Mouse (Mus musculus) heart, adult 2 months (tissue): ENCODE measurements around the gene Eif5a. TPM values are rescaled to one million over a fixed set of nuclear protein-coding genes. Genes with fewer than 3 reads are reported as not detected.

Experiments
- DNase-seq, 2 experiments: peaks; one replicate each; pipeline ENCODE4 v3.0.0; 2021
- H3K27ac ChIP-seq: fragments of 200-600 bp; 2 replicates; pipeline ENCODE4 v1.8.1; 2022
- H3K27me3 ChIP-seq: fragments of 200-500 bp; 2 replicates; pipeline ENCODE4 v1.6.1; 2012; ENCODE audit warnings: mild to moderate bottlenecking, low read length, inconsistent platforms, mixed read lengths; ENCODE audit not compliant: control insufficient read depth, insufficient read depth
- H3K36me3 ChIP-seq: fragments of 200-500 bp; 2 replicates; pipeline ENCODE4 v1.6.1; 2012; ENCODE audit warnings: low read length, inconsistent platforms; ENCODE audit not compliant: control insufficient read depth, insufficient read depth
- H3K4me1 ChIP-seq: fragments of 200-500 bp; 2 replicates; pipeline ENCODE4 v1.6.1; 2011; ENCODE audit warnings: low read length; ENCODE audit not compliant: control insufficient read depth, insufficient read depth
- H3K4me3 ChIP-seq: fragments of 200-600 bp; 2 replicates; pipeline ENCODE4 v1.8.1; 2022
- H3K79me2 ChIP-seq: fragments of 200-500 bp; replicated peaks from 2 replicates; pipeline ENCODE4 v1.6.1; 2012; ENCODE audit warnings: mild to moderate bottlenecking, inconsistent platforms, low read length, moderate library complexity, mixed read lengths; ENCODE audit not compliant: control insufficient read depth, insufficient read depth
- H3K9ac ChIP-seq: fragments of 200-500 bp; 2 replicates; pipeline ENCODE4 v1.6.1; 2012; ENCODE audit warnings: low read depth, mild to moderate bottlenecking, control low read depth, inconsistent platforms, low read length, mixed read lengths
- CTCF ChIP-seq: fragments of 200-600 bp; IDR thresholded peaks from 2 replicates; pipeline ENCODE4 v1.8.1; 2022; ENCODE audit warnings: antibody characterized with exemption, mild to moderate bottlenecking, moderate library complexity
- EP300 ChIP-seq: fragments of 200-500 bp; IDR thresholded peaks from 2 replicates; pipeline ENCODE4 v1.6.1; 2011; ENCODE audit warnings: low read depth, low read length, control low read depth; ENCODE audit not compliant: insufficient read depth
- POLR2A ChIP-seq: fragments of 200-500 bp; IDR thresholded peaks from 2 replicates; pipeline ENCODE4 v1.6.1; 2011; ENCODE audit warnings: mild to moderate bottlenecking, low read depth, low read length, control low read depth; ENCODE audit not compliant: insufficient read depth
- WGBS: fragments of 180-500 bp; shearing (Covaris S2); methylation state at CpG from one replicate; pipeline ENCODE4 v1.1.7; 2018; 5-methylcytosine and 5-hydroxymethylcytosine counted together
- intact Hi-C: fragments of 180-260 bp; cut with DNase I; formaldehyde crosslinking; loops from one replicate; pipeline ENCODE4 v1.15.1; 2025
- polyA plus RNA-seq: library from polyadenylated mRNA; depleted of rRNA; stranded (reverse); fragments of >200 nt; gene quantifications from 2 replicates; pipeline ENCODE4 v1.2.3, GENCODE M21; 2012
- total RNA-seq, 2 experiments: library from RNA; stranded (reverse); gene quantifications; 2 replicates each; pipeline ENCODE4 v1.2.3; 2021

Eif5a gene
- total and polyA plus RNA-seq, 3 experiments = 360 to 444 (median 397) TPM

- Histone ChIP-seq H3K4me1 (peaks cover 7% of the 10 kb centered on the region; the same call in 1 of the 2 replicates), H3K4me3 (peak within 1 kb of the TSS; percentile 97), H3K27ac (peak within 1 kb of the TSS; percentile 97), H3K27me3 (no peaks in the 10 kb centered on the region), H3K36me3 (peaks cover 8% of the 10 kb centered on the region; the same call in 1 of the 2 replicates), H3K9ac (peak within 1 kb of the TSS; percentile 90), H3K79me2 (peaks cover 3% of the 10 kb centered on the region; the same call in 1 of the 2 replicates)
- DNase-seq = peak; percentile 93 to 94
- intact Hi-C loops = loop anchor here (1.0 kb wide), 1 partner anchor 11 kb away; no protein-coding TSS in a partner anchor
- 2% methylated on average over 61 of the region's 61 CpGs for WGBS
- peak; percentile 66; the same call in 1 of the 2 replicates for TF ChIP-seq POLR2A
- TF ChIP-seq EP300 = peak; percentile 77; the same call in 1 of the 2 replicates
- TF ChIP-seq CTCF = no peak
Observed at GRCm38 (mm10) chr11:69913554-69914371, 8.0 kb downstream of the Eif5a start, which contains the start of gene Gps2. Gps2 (plus strand) TSS chr11:69913888.

GRCm38 (mm10) chr11:69912716-69913530 lies 8.8 kb downstream of the Eif5a start:
- H3K4me1 ChIP-seq = peaks cover 7% of the 10 kb centered on the region; the same call in 1 of the 2 replicates
- peaks cover 2% of the 10 kb centered on the region; the same call in 1 of the 2 replicates for H3K36me3 ChIP-seq
- WGBS = 76% methylated on average over 15 of the region's 15 CpGs
- no peak for TF ChIP-seq CTCF
- TF ChIP-seq POLR2A = no peak
- no peak overlapping the region for H3K9ac ChIP-seq
- intact Hi-C loops = loop anchor here (1.0 kb wide), 1 partner anchor 11 kb away; no protein-coding TSS in a partner anchor
- peak overlapping the region; percentile 97 for H3K4me3 ChIP-seq
- DNase-seq = peak in 1 of 2 experiments; percentile 10
- H3K27ac ChIP-seq = no peak overlapping the region; the same call in 1 of the 2 replicates
- peaks cover 3% of the 10 kb centered on the region; the same call in 1 of the 2 replicates for H3K79me2 ChIP-seq
- H3K27me3 ChIP-seq = no peaks in the 10 kb centered on the region

- DNase-seq = no peak
- no peak overlapping the region for H3K27ac ChIP-seq
- H3K9ac ChIP-seq = no peak overlapping the region
- intact Hi-C loops = no loop called here
- 80% methylated on average over 6 of the region's 6 CpGs for WGBS
- H3K36me3 ChIP-seq = peaks cover 2% of the 10 kb centered on the region; the same call in 1 of the 2 replicates
- no peak overlapping the region for H3K4me3 ChIP-seq
- no peaks in the 10 kb centered on the region for H3K27me3 ChIP-seq
- peaks cover 7% of the 10 kb centered on the region; the same call in 1 of the 2 replicates for H3K4me1 ChIP-seq
- no peak for TF ChIP-seq CTCF
- TF ChIP-seq POLR2A = no peak
- TF ChIP-seq EP300 = no peak
- peaks cover 3% of the 10 kb centered on the region; the same call in 1 of the 2 replicates for H3K79me2 ChIP-seq
Observed at GRCm38 (mm10) chr11:69911701-69912100, 10.1 kb downstream of the Eif5a start.

- Histone ChIP-seq H3K27ac (no peak overlapping the region), H3K79me2 (peaks cover 3% of the 10 kb centered on the region; the same call in 1 of the 2 replicates), H3K4me3 (no peak overlapping the region), H3K36me3 (peaks cover 2% of the 10 kb centered on the region; the same call in 1 of the 2 replicates), H3K4me1 (peaks cover 7% of the 10 kb centered on the region; the same call in 1 of the 2 replicates), H3K27me3 (no peaks in the 10 kb centered on the region), H3K9ac (no peak overlapping the region)
- intact Hi-C loops = no loop called here
- DNase-seq = no peak
- TF ChIP-seq POLR2A = no peak
- TF ChIP-seq CTCF = no peak
- no peak for TF ChIP-seq EP300
- WGBS = 92% methylated on average over 17 of the region's 17 CpGs
Observed at GRCm38 (mm10) chr11:69910781-69911560, 10.8 kb downstream of the Eif5a start.

GRCm38 (mm10) chr11:69910177-69910576 lies 11.6 kb downstream of the Eif5a start:
- Histone ChIP-seq H3K36me3 (peaks cover under 1% of the 10 kb centered on the region; the same call in 1 of the 2 replicates), H3K79me2 (peaks cover 3% of the 10 kb centered on the region; the same call in 1 of the 2 replicates), H3K27ac (no peak overlapping the region), H3K4me1 (peaks cover 7% of the 10 kb centered on the region; the same call in 1 of the 2 replicates), H3K9ac (no peak overlapping the region), H3K27me3 (no peaks in the 10 kb centered on the region), H3K4me3 (no peak overlapping the region)
- intact Hi-C loops = no loop called here
- WGBS = 91% methylated on average over 8 of the region's 8 CpGs
- DNase-seq = no peak
- no peak for TF ChIP-seq CTCF
- no peak for TF ChIP-seq EP300
- no peak for TF ChIP-seq POLR2A
